Mouse (Mus musculus) spleen, adult 2 months (tissue): ENCODE results near the gene Mapk7.

Source experiments
- CTCF ChIP-seq: fragments of 200-500 bp; IDR thresholded peaks from 2 replicates; pipeline ENCODE4 v1.5.1; 2011; ENCODE audit warnings: mild to moderate bottlenecking, inconsistent platforms; ENCODE audit not compliant: insufficient read depth, insufficient read length, insufficient replicate concordance; ENCODE audit errors: extremely low read depth
- POLR2A ChIP-seq: fragments of 200-500 bp; IDR thresholded peaks from 2 replicates; pipeline ENCODE4 v1.6.1; 2011; ENCODE audit warnings: low read depth, low read length, inconsistent platforms

DNA sequence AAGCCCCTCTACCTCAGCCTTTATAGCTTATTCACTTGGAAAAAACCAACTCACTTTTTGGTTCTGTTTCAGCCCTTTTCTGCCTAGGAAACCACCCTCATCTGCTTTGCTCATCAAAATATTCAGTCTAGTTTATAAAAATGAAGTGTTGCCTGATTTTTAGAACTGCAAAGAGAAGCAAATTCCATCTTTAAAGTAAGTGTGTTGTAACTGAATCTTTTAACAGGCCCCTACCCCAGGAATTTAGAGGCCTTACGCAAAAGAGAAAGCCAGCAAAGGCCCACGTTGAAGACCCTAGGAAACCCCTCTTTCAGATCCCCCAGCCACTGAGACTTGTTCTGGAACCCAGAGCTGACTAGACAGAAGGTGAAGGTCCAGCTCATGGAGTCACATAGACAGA, 30.1 kb downstream of the Mapk7 start:
- TF ChIP-seq CTCF = no peak
- TF ChIP-seq POLR2A = no peak
